Mouse (Mus musculus) bone marrow macrophage, adult 2 months (primary cell): ENCODE data around the gene Gm11541.

Source experiments
- CTCF ChIP-seq: IDR thresholded peaks from 2 replicates; pipeline ENCODE4 v1.5.1; 2012; ENCODE audit warnings: low read depth, mild to moderate bottlenecking, low read length, moderate library complexity
- POLR2A ChIP-seq: IDR thresholded peaks from 2 replicates; pipeline ENCODE4 v1.6.1; 2012; ENCODE audit warnings: mild to moderate bottlenecking, low read depth, low read length, borderline replicate concordance

DNA sequence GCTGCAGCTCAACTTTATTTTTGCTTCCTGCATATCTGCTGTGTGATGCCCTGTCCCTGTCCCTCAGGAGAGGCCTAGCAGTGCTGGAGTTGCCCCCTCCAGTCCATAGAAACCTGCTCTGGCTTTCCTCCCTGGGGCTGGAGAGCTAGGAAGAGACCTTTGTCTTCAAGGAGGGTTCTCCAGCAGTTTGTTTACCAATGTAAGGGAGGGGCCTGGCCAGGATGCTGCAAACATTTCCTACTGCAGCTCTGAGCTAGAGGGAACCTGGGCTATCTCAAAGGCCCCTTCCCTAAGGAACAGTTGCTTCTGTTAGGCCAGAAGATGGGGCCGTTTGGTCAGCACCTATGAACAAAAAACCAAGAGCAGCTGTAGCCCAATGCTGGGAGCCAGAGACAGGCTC, 43.0 kb downstream of the Gm11541 start:
- TF ChIP-seq POLR2A (no peak), CTCF (no peak)
